Comparison of ENCODE assay signal across 8 mouse cellular contexts in the genomic region with DNA sequence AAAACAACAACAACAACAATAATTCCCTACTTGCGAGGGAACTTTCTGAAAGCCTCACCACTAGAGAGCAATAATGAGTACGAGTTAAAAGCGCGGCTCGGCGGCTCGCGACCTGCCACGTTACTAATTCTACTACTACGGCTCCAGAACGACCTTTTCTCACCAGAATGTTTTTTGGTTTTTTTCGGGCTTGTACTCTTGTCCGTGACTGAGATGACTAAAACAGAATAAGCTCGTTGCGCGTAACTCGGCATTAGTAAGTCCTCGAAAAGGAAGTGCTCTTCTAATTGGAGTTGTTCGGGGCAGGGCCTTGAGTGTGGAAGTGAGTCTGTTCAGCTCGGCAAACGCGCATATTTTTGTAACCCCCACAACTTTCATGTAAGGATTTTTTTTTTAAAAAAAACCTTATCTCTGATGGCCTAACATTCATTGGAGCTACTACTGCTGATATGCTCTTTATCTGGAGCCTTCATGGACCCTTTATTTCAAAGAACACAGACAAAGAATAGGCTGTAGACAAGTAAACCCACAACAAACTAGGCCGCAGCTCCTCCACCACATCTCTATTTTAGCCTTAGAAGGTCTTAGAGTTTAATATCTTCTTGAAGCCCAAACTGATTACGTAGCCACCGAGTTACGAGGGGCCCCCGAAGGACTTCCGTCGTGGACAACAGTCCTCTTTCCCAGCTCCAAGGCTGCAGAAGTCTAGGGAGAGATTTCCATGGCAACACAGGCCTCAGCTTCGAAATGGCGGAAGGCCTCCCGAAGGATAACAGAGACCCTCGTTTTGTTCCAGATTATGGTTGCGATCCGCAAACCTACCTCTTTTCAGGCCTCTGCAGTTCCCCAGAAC. TPM values are rescaled to one million over a fixed set of nuclear protein-coding genes. Genes with fewer than 3 reads are reported as not detected.
A peak's percentile ranks its signal among the peaks of the same experiment; 100 is the strongest.
DNase-seq lines count a peak whose midpoint lies in the region; ATAC-seq lines count a peak whose summit lies in the region.

No protein-coding gene starts in this region.

- peak overlapping the region; percentile 48 for H3K27ac ChIP-seq in hindbrain, embryonic 14.5 days

- peaks cover 27% of the 10 kb centered on the region; the same call in 1 of the 2 replicates for H3K4me1 ChIP-seq in hindbrain, embryonic 14.5 days (replicated peaks; ENCODE audit: control insufficient read depth, insufficient read depth, low read length)

- no peaks in the 10 kb centered on the region for H3K9me3 ChIP-seq in hindbrain, embryonic 14.5 days (ENCODE audit: control insufficient read depth, low read length)

- no peaks in the 10 kb centered on the region for H3K27me3 ChIP-seq in hindbrain, embryonic 14.5 days (ENCODE audit: control insufficient read depth, insufficient read depth, low read length)

- peak overlapping the region; percentile 74 for H3K4me3 ChIP-seq in hindbrain, embryonic 14.5 days (replicated peaks; ENCODE audit: low read length)

- ATAC-seq in hindbrain, embryonic 14.5 days (ENCODE audit: low FRiP score) = peak; percentile 66

- DNase-seq in R1 (ENCODE audit: low read depth, low spot score) = peak; percentile 78
- peak; percentile 72 for DNase-seq in cerebellum, adult 9-10 months
- peak; percentile 23 to 74 for DNase-seq in frontal cortex, adult 2 months (ENCODE audit: extremely low spot score in 1 of 2, low spot score in 1 of 2)
- peak; percentile 72 for DNase-seq in hindbrain, embryonic 14.5 days (ENCODE audit: low spot score)
- peak; percentile 55 to 73 for DNase-seq in layer of hippocampus, postnatal 14 days (ENCODE audit: low spot score in 2 of 2)
- peak; percentile 64 for DNase-seq in lung, postnatal 14 days
- peak; percentile 33 for DNase-seq in retina, adult 2 months (ENCODE audit: low read depth, low spot score)
- DNase-seq in thymus, postnatal 14 days = peak; percentile 65

- peak overlapping the region; percentile 77 for H3K9ac ChIP-seq in hindbrain, embryonic 14.5 days

- H3K36me3 ChIP-seq in hindbrain, embryonic 14.5 days (replicated peaks; ENCODE audit: control insufficient read depth, insufficient read depth) = peaks cover 27% of the 10 kb centered on the region

- peak overlapping the region; percentile 44 for H3K4me2 ChIP-seq in hindbrain, embryonic 14.5 days (replicated peaks)

- WGBS in hindbrain, embryonic 14.5 days = under 1% methylated on average over 35 of the region's 35 CpGs

RNA-seq across cellular contexts. Expression of gene Cdc26, which starts 0.5 kb away (rescaled TPM):
- polyA plus RNA-seq in frontal cortex, adult 2 months (2012; rRNA removed) = 54.6 and 57.6 TPM in 2 replicates
- 83.1 and 95.1 TPM in 2 replicates for polyA plus RNA-seq in hindbrain, embryonic 14.5 days (2014; fragmentation: Nextera tagmentation; extraction: Ambion mirVana)
- 10 to 100 TPM; 48.4 to 49.3 TPM for total RNA-seq in layer of hippocampus, postnatal 14 days (2021)

RNA-seq across cellular contexts. Expression of gene Prpf4, which starts 0.6 kb away (rescaled TPM):
- 15.6 and 17.4 TPM in 2 replicates for polyA plus RNA-seq in frontal cortex, adult 2 months (2012; rRNA removed)
- polyA plus RNA-seq in hindbrain, embryonic 14.5 days (2014; fragmentation: Nextera tagmentation; extraction: Ambion mirVana) = 15.0 and 16.1 TPM in 2 replicates
- 10 to 100 TPM; 11.8 to 12.8 TPM for total RNA-seq in layer of hippocampus, postnatal 14 days (2021)

RNA-seq across cellular contexts. Expression of gene Rnf183, which starts 27.1 kb away (rescaled TPM):
- 0.20 and 0.23 TPM in 2 replicates for polyA plus RNA-seq in frontal cortex, adult 2 months (2012; rRNA removed)
- polyA plus RNA-seq in hindbrain, embryonic 14.5 days (2014; fragmentation: Nextera tagmentation; extraction: Ambion mirVana) = not detected in 2 replicates
- total RNA-seq in layer of hippocampus, postnatal 14 days (2021) = not detected

RNA-seq across cellular contexts. Expression of gene Slc31a1, which starts 47.4 kb away (rescaled TPM):
- polyA plus RNA-seq in frontal cortex, adult 2 months (2012; rRNA removed) = 19.9 and 20.0 TPM in 2 replicates
- polyA plus RNA-seq in hindbrain, embryonic 14.5 days (2014; fragmentation: Nextera tagmentation; extraction: Ambion mirVana) = 47.1 and 48.9 TPM in 2 replicates
- 10 to 100 TPM; 27.5 to 36.7 TPM for total RNA-seq in layer of hippocampus, postnatal 14 days (2021)

RNA-seq across cellular contexts. Expression of gene Fkbp15, which starts 47.6 kb away (rescaled TPM):
- 24.4 and 27.2 TPM in 2 replicates for polyA plus RNA-seq in frontal cortex, adult 2 months (2012; rRNA removed)
- 23.5 and 24.3 TPM in 2 replicates for polyA plus RNA-seq in hindbrain, embryonic 14.5 days (2014; fragmentation: Nextera tagmentation; extraction: Ambion mirVana)
- total RNA-seq in layer of hippocampus, postnatal 14 days (2021) = 10 to 100 TPM; 42.3 to 44.8 TPM

Comparison
In these comparisons a context has a peak if more than half of its experiments do, and no peak if none do; other contexts are left out.
1. Peak in every context shown above with its lines: DNase-seq, ATAC-seq, H3K4me3 ChIP-seq and H3K27ac ChIP-seq.